Mouse (Mus musculus): ENCODE results near the gene Tiparp. TPM values are rescaled to one million over a fixed set of nuclear protein-coding genes. Genes with fewer than 3 reads are reported as not detected.
A peak's percentile ranks its signal among the peaks of the same experiment; 100 is the strongest.

Tiparp gene
- polyA plus RNA-seq, 1 experiment from 2014 or later, result 23.9 TPM

- 69% methylated on average over 2 of the region's 2 CpGs for WGBS
- no peaks in the 10 kb centered on the region for H3K36me3 ChIP-seq
Observed at GRCm38 (mm10) chr3:65510588-65510987, 17.6 kb upstream of the Tiparp start.

GRCm38 (mm10) chr3:65515751-65516150, 12.5 kb upstream of the Tiparp start:
- Histone ChIP-seq H3K27me3 (no peaks in the 10 kb centered on the region), H3K9me3 (replicated peaks) (no peaks in the 10 kb centered on the region), H3K36me3 (no peaks in the 10 kb centered on the region), H3K4me3 (no peak overlapping the region), H3K27ac (no peak overlapping the region), H3K4me2 (no peak overlapping the region), H3K9ac (no peak overlapping the region), H3K4me1 (replicated peaks) (peaks cover 7% of the 10 kb centered on the region)
- WGBS, result 75% methylated on average over 2 of the region's 2 CpGs
- ATAC-seq (replicated peaks; ENCODE audit: insufficient number of reproducible peaks, insufficient read depth, low FRiP score, low read depth), result no peak

More at GRCm38 (mm10) chr3:65510588-65510987, 17.6 kb upstream of the Tiparp start:
- Histone ChIP-seq H3K4me3 (no peak overlapping the region), H3K4me2 (no peak overlapping the region), H3K9me3 (replicated peaks) (no peaks in the 10 kb centered on the region), H3K4me1 (replicated peaks) (no peaks in the 10 kb centered on the region), H3K9ac (no peak overlapping the region), H3K27me3 (no peaks in the 10 kb centered on the region), H3K27ac (no peak overlapping the region)
- no peak for ATAC-seq (replicated peaks; ENCODE audit: insufficient number of reproducible peaks, insufficient read depth, low FRiP score, low read depth)

- Histone ChIP-seq H3K27me3 (no peaks in the 10 kb centered on the region), H3K27ac (no peak overlapping the region), H3K4me3 (no peak overlapping the region), H3K4me1 (replicated peaks) (peaks cover 7% of the 10 kb centered on the region), H3K9me3 (replicated peaks) (no peaks in the 10 kb centered on the region), H3K36me3 (no peaks in the 10 kb centered on the region), H3K4me2 (no peak overlapping the region), H3K9ac (no peak overlapping the region)
- ATAC-seq (replicated peaks; ENCODE audit: insufficient number of reproducible peaks, insufficient read depth, low FRiP score, low read depth), result no peak
- WGBS, result 59% methylated on average over 1 of the region's 1 CpGs
Observed at GRCm38 (mm10) chr3:65516526-65516925, 11.7 kb upstream of the Tiparp start.

GRCm38 (mm10) chr3:65517141-65517540, 11.1 kb upstream of the Tiparp start:
- Histone ChIP-seq H3K4me2 (no peak overlapping the region), H3K4me1 (replicated peaks) (peaks cover 7% of the 10 kb centered on the region), H3K9ac (no peak overlapping the region), H3K36me3 (no peaks in the 10 kb centered on the region), H3K27ac (no peak overlapping the region), H3K27me3 (no peaks in the 10 kb centered on the region), H3K4me3 (no peak overlapping the region), H3K9me3 (replicated peaks) (no peaks in the 10 kb centered on the region)
- ATAC-seq (replicated peaks; ENCODE audit: insufficient number of reproducible peaks, insufficient read depth, low FRiP score, low read depth), result no peak
- WGBS, result 34% methylated on average over 9 of the region's 9 CpGs

- H3K4me1 ChIP-seq (replicated peaks), result peaks cover 7% of the 10 kb centered on the region
Observed at GRCm38 (mm10) chr3:65517747-65518527, 10.3 kb upstream of the Tiparp start.

GRCm38 (mm10) chr3:65521391-65521790, 6.8 kb upstream of the Tiparp start:
- H3K27ac ChIP-seq, result no peak overlapping the region
- no peak overlapping the region for H3K9ac ChIP-seq
- WGBS, result 68% methylated on average over 1 of the region's 1 CpGs
- H3K4me2 ChIP-seq, result no peak overlapping the region
- no peaks in the 10 kb centered on the region for H3K27me3 ChIP-seq
- no peak overlapping the region for H3K4me3 ChIP-seq
- no peaks in the 10 kb centered on the region for H3K36me3 ChIP-seq
- peaks cover 7% of the 10 kb centered on the region for H3K4me1 ChIP-seq (replicated peaks)
- no peak for ATAC-seq (replicated peaks; ENCODE audit: insufficient number of reproducible peaks, insufficient read depth, low FRiP score, low read depth)
- H3K9me3 ChIP-seq (replicated peaks), result no peaks in the 10 kb centered on the region

More at GRCm38 (mm10) chr3:65517747-65518527, 10.3 kb upstream of the Tiparp start:
- 58% methylated on average over 13 of the region's 13 CpGs for WGBS
- Histone ChIP-seq H3K9me3 (replicated peaks) (no peaks in the 10 kb centered on the region), H3K27me3 (no peaks in the 10 kb centered on the region), H3K4me2 (no peak overlapping the region), H3K4me3 (no peak overlapping the region), H3K9ac (no peak overlapping the region), H3K36me3 (no peaks in the 10 kb centered on the region), H3K27ac (no peak overlapping the region)
- no peak for ATAC-seq (replicated peaks; ENCODE audit: insufficient number of reproducible peaks, insufficient read depth, low FRiP score, low read depth)

- ATAC-seq (replicated peaks; ENCODE audit: insufficient number of reproducible peaks, insufficient read depth, low FRiP score, low read depth), result no peak
- no peak overlapping the region for H3K9ac ChIP-seq
- 69% methylated on average over 8 of the region's 8 CpGs for WGBS
- no peaks in the 10 kb centered on the region for H3K4me1 ChIP-seq (replicated peaks)
- H3K36me3 ChIP-seq, result no peaks in the 10 kb centered on the region
- no peak overlapping the region for H3K27ac ChIP-seq
- no peaks in the 10 kb centered on the region for H3K27me3 ChIP-seq
- no peak overlapping the region for H3K4me3 ChIP-seq
- no peaks in the 10 kb centered on the region for H3K9me3 ChIP-seq (replicated peaks)
- no peak overlapping the region for H3K4me2 ChIP-seq
Observed at GRCm38 (mm10) chr3:65523397-65523796, 4.8 kb upstream of the Tiparp start.

- H3K36me3 ChIP-seq, result no peaks in the 10 kb centered on the region
- no peak overlapping the region for H3K27ac ChIP-seq
- ATAC-seq (replicated peaks; ENCODE audit: insufficient number of reproducible peaks, insufficient read depth, low FRiP score, low read depth), result no peak
- H3K27me3 ChIP-seq, result no peaks in the 10 kb centered on the region
- no peaks in the 10 kb centered on the region for H3K9me3 ChIP-seq (replicated peaks)
- no peak overlapping the region for H3K4me2 ChIP-seq
- WGBS, result 78% methylated on average over 3 of the region's 3 CpGs
- no peak overlapping the region for H3K9ac ChIP-seq
- no peak overlapping the region for H3K4me3 ChIP-seq
- peaks cover 3% of the 10 kb centered on the region; the same call in 1 of the 2 replicates for H3K4me1 ChIP-seq (replicated peaks)
Observed at GRCm38 (mm10) chr3:65525731-65526130, 2.5 kb upstream of the Tiparp start.

GRCm38 (mm10) chr3:65527196-65527595, 1.0 kb upstream of the Tiparp start:
- H3K27ac ChIP-seq, result peak overlapping the region; percentile 99
- peak overlapping the region; percentile 97 for H3K4me3 ChIP-seq
- no peak for ATAC-seq (replicated peaks; ENCODE audit: insufficient number of reproducible peaks, insufficient read depth, low FRiP score, low read depth)
- no peak overlapping the region for H3K9ac ChIP-seq
- WGBS, result 21% methylated on average over 3 of the region's 3 CpGs
- H3K36me3 ChIP-seq, result no peaks in the 10 kb centered on the region
- H3K9me3 ChIP-seq (replicated peaks), result no peaks in the 10 kb centered on the region
- H3K4me1 ChIP-seq (replicated peaks), result peaks cover 3% of the 10 kb centered on the region; the same call in 1 of the 2 replicates
- no peaks in the 10 kb centered on the region for H3K27me3 ChIP-seq
- peak overlapping the region; percentile 71 for H3K4me2 ChIP-seq

- H3K36me3 ChIP-seq, result no peaks in the 10 kb centered on the region
- peak overlapping the region; percentile 71 for H3K4me2 ChIP-seq
- peak overlapping the region; percentile 79 for H3K9ac ChIP-seq
- H3K4me3 ChIP-seq, result peak overlapping the region; percentile 97
- H3K4me1 ChIP-seq (replicated peaks), result peaks cover 5% of the 10 kb centered on the region; the same call in 1 of the 2 replicates
- peak overlapping the region; percentile 99 for H3K27ac ChIP-seq
- no peaks in the 10 kb centered on the region for H3K9me3 ChIP-seq (replicated peaks)
- WGBS, result under 1% methylated on average over 97 of the region's 97 CpGs
- H3K27me3 ChIP-seq, result no peaks in the 10 kb centered on the region
- ATAC-seq (replicated peaks; ENCODE audit: insufficient number of reproducible peaks, insufficient read depth, low FRiP score, low read depth), result peak; percentile 20
Observed at GRCm38 (mm10) chr3:65528614-65529470, 632 bp downstream of the Tiparp start.

- Histone ChIP-seq H3K4me1 (replicated peaks) (peaks cover 7% of the 10 kb centered on the region; the same call in 1 of the 2 replicates), H3K36me3 (no peaks in the 10 kb centered on the region), H3K9me3 (replicated peaks) (no peaks in the 10 kb centered on the region), H3K4me3 (peak overlapping the region; percentile 97), H3K9ac (peak overlapping the region; percentile 79), H3K27me3 (no peaks in the 10 kb centered on the region), H3K27ac (peak overlapping the region; percentile 99), H3K4me2 (peak overlapping the region; percentile 71)
- 2% methylated on average over 19 of the region's 19 CpGs for WGBS
- no peak for ATAC-seq (replicated peaks; ENCODE audit: insufficient number of reproducible peaks, insufficient read depth, low FRiP score, low read depth)
Observed at GRCm38 (mm10) chr3:65529471-65530215, 1.4 kb downstream of the Tiparp start.

Measured in heart, embryonic 15.5 days (tissue).